Mouse (Mus musculus) urinary bladder, postnatal 36 days (tissue): Measurements from ENCODE around the gene Bbc3.
"Not testable (repeated sequence)": the region's sequence is repeated elsewhere in the genome, so short reads cannot be mapped to it uniquely, and the experiment has no call there.

Experiments
- DNase-seq, 2 experiments: peaks; one replicate each; pipeline ENCODE4 v3.0.0; 2022; ENCODE audit warnings: low spot score in 2 of 2, mixed read lengths in 1 of 2

Bbc3 gene

DNA sequence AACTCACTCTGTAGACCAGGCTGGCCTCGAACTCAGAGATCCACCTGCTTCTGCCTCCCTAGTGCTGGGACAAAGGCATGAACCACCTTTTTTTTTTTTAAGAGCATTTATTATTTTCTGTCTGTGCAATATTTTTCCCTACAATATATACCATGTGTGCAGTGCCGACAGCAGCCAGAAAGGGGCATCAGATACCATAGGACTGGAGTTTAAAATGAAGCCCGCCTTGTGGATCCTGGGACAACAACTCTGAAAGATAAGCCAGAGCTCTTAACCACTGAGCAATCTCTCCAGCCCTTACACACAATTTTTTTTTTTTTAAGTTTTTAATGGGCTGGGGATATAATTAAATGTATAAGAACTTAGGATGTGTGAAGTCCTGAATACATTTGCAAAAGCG is 13.8 kb upstream of the Bbc3 start:
- DNase-seq: no peak

DNA sequence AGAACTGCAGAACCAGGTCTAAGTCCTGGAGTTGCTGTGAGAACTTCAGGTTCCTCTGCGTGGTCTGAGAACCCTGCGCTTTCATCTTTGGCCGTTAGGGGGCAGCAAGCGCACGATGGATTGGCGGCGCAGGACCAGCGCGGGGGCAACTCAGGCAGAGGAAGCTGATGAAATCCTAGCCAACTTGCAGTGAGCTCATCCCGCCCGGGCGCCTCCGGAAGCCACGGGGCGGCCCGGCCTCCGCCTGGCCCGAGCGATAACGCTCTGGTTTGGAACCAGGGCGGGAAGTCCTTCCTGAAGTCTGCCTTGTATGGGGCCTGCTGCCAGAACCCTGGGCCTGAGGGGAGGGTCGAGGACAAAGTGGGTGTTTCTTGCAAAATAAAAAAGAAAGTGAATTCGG is 13.4 kb upstream of the Bbc3 start:
- DNase-seq: peak; percentile 92 to 95

DNA sequence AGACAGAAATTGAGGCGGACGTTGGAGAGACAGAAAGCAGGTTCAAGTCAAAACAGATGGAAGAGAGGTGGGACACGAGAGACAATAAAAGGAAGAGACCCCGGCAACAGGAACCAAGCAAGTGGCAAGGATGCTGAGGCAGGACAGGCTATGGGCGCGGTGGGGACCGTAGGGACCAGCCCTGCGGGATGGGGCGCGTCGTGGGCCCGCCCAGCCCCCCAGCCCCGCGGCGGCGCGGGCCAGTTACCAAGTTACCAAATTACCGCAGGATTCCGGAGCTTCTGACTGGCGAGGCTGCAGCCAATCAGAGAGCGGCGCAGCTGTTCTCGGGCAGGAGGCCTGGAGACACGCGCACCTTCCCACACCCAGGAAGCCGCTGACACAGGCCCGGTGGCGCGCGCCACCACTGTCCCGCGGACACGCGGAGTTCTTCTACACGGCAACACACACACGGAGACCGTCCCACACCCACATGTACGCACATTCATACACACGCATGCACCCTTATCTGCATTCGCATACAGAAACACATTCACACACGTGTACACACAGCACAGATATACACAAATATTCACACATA is 12.8 kb upstream of the Bbc3 start:
- peak; percentile 65 to 75 for DNase-seq

DNA sequence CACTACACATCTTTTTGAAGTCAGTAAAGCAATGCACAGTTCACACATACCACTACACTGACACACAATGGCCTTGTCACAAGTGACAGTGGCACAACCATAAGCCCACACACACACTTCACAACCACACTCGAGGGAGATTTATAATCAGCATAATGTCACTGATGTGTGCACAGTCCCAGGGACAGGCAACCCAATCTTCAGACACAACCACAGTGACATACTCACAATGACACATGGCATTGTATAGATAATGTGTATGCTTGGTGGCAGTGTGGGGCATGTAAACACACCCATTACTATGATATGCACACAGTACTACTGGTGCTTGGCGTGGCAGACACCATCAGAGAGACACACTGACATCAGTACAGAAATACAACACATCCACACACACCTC is 12.0 kb upstream of the Bbc3 start:
- DNase-seq: no peak

DNA sequence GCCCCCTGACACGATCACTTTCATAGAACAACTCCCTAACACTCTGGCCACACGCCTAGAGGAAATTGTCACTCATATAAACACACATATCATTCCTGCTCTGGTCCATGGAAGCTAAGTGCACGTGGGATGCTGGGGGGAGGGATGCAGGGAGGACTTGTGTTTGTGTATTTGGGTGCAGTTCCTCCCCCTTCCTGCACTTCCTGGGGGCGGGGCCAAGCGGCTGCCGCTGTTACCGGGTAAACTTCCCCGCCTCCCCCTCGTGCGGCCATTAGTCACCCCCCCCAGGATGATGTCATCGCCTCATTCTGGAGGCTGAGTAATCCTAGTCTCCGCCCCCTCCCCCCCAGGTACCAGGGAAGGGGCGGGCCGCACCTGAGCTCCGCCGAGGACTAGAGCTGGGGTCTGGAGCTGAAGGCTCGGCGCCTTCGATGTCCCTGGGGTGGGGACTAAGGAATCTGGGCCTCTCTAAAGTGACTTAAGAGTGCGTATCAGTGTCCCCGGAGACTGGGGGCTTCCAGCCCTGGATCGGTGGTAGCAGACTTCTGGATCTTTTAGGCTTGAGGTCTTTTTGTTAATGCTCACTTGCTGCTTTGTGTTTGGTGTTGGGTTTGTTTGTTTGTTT is 11.3 kb upstream of the Bbc3 start:
- DNase-seq: peak; percentile 80 to 87

DNA sequence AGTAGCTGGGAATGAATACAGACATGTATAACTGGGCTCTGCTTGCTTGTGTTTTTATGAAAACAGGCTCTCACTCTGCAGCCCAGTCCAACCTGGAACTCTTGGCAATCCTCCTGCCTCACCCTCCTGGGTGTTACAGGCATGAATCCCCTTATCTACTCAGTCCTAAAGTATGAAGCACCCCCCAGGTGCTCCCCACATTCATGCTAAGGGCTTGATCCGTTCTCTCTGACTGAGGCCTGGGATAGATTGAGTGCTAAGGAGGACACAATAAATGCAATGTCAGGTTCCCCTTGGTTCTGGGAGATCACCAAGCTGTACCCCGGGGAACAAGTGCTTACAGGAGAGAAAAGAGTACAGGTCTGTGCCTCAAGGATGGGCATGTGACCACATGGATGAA is 10.6 kb upstream of the Bbc3 start:
- DNase-seq: no peak

DNA sequence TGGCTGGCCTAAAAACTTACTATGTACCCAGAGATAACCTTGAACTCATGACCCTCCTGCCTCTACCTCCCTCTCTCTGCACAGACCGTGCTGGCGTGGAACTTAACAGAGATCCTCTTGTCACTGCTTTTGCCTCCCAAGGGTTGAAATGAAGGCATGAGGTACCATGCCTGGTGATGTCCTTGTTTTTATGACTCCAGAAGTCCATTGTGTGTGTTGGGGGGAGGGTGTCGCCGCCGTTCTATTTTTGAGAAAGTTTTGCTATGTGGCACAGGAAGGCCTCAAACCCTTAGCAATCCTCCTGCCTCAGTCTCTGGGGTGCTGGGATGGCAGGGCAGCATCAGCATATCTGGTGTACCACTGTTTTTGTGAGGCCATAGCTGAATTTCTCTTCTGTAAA is 9.3 kb upstream of the Bbc3 start:
- DNase-seq: no peak

DNA sequence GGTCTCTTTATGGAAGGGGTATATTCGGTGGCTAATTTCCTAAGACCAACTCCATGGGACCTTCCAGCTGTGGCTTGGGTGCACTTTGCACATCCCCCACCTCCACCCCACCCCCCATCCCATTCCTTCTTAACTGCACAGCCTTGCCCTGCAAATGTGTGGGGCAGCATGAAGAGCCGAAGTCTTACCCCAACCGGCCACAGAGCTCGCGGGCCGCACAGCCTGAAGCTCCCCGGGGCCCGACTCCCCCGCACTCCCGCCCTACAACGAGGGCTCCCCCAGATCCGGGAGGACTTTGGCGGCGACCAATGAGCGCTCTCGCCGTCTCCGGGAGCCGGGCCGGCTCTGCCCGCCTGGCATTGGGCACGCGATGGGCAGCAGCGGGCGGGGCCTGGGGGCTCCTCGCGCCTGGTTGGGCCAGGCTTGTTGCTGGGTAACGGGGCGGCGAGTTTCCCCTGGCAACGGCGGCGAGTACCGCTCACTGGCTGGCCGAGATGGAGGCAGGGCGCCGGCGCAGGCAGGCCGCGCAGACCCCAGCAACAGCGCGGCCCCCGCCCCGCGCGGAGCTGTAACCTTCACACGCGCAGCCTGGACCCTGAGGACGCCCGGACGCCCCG is 8.7 kb upstream of the Bbc3 start:
- DNase-seq: peak; percentile 66 to 84

DNA sequence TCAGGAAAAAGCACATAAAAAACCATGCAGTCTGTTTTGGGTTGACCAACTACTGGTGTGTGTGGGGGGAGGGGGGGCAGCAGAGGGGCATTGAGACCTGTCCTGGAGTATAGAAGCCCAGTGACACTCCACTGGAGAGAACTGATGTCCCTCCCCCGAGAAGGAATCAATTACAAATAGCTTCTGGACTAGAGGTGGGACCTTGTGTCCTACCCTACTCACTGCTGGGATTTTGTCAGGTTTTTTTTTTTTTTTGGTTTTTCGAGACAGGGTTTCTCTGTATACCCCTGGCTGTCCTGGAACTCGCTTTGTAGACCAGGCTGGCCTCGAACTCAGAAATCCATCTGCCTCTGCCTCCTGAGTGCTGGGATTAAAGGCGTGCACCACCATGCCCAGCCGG is 1.1 kb upstream of the Bbc3 start:
- DNase-seq: not testable (repeated sequence)

DNA sequence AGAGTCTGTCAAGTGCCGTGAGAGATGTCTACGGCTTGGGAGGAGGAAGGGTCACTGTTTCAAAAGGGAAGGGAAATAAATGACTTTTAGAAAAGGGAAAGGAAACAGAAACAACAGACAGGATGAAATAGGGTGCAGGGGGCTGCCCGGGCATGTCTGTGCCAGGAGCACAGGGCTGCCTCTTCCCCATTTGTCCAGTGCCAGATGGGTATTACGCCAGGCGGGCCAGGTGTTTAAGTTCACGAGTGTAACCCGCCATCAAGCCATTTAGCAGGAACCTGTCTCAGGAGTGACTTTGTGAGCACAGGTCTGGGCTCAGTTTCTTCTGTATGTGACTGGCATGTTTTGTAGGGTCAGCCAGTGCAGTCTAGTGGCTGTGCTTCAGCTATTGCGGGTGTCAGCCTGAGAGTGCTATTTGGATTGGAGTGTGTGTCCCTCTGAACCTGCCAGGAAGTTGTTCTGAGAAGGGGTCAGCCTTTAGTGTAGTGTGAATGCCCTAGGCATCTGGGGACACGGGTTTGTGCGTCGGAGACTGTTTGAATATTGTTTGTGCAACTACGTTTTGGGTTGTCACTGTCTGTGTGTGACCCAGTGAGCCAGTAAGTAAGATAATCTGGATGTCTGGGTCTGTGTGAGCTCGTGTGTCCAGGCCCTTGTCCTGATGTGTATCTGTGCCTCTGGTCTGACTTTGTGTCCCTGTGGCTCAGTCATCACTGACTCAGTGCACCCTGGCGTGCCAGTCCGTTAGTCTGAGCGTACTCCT is 543 bp downstream of the Bbc3 start:
- DNase-seq: peak in 1 of 2 experiments; percentile 30

DNA sequence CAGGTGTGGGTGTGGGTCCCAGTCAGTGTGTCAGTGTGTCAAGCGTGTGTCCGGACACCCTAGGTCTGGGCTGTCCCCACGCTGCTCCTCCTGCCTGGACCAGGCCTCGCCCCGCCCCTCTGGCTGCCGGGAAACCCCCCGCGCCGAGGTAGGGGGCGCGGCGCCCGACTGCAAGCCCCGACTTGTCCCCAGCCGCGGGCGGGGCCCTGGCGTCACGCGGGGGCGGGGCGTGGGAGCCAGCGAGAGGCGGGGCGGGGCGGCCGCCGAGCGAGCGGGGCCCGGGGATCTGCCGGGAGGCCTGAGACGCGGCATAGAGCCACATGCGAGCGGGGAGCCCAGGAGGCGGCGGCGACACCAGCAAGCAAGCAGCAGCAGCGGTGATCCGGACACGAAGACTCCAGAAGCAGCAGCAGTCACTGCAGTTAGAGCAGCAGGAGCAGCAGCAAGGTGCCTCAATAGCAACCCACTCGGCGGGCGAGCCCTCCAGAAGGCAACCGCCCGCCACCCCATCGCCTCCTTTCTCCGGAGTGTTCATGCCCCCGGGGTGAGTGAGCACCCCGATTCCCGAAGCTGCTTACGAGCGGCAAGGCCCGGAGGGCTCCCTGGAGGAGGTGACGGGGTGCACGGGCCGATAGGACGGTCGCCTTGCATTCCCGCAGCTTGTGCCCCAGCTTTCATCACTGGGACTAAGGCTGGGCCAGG is 1.3 kb downstream of the Bbc3 start:
- peak; percentile 87 to 89 for DNase-seq

DNA sequence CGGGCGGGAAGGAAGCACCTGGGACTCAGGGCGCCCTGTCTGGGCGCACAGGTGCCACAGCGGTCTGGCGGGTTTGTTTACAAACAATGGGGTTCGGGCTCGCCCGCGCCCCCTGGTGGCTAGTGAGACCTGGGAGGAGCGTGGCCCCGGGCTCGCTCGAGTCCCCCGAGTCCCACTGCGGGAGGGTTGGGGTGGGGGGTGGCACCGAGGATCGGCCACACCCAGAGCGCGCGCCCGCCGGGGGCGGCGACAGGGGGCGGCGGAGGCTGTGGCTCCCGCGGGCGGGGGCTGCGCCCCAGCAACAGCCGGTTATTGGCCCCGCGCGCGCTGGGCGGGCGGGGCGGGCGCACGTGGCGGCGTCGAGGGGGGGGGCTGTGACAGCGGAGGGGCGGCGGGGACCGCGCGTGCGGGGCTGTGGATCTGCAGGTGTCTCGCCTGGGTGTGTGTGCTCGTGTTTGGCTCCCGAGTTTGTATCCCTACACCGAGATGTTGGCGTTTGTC is 1.9 kb downstream of the Bbc3 start:
- peak; percentile 77 to 86 for DNase-seq

DNA sequence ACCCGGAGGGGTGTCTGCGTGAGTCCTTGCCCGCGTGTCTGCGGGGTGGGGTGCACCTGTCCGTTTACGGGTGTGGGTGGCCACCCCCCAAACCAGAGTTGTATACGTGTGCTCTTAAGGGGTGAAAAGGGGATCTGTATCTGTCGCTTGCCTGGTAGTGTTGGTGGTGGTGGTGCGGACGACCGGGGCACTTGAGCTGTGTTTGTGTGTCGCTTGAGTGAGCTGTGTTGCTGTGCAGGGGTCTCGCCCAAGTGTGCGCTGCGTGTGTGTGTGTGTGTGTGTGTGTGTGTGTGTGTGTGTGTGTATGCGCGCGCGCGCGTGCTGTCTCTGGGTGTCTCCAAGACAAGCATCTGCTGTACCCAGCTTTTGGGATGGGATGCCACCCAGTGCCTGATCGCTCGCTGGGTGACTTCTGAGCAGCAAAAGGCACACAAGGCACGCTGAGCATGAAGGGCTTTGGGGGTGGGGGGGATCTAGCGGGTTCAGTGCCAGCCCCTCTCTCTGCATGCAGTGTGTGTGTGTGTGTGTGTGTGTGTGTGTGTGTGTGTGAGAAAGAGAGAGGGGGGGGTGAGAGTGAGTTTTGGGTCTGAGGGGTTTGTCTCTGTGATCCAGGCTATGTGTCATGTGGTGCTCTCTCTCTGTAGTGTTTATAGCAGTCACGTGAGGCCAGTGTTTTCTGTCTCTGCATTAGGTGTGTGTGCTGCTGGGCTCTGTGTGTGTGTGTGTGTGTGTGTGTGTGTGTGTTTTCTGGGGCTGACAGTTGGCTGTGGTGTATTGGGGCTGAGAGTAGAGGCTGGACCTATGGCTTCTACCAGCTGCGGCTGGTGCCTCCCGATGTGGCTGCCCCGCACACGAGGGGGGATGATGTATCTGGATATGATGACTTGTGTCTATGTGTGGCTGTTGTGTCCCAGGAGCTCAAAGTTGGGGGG is 2.6 kb downstream of the Bbc3 start:
- peak; percentile 20 to 31 for DNase-seq

DNA sequence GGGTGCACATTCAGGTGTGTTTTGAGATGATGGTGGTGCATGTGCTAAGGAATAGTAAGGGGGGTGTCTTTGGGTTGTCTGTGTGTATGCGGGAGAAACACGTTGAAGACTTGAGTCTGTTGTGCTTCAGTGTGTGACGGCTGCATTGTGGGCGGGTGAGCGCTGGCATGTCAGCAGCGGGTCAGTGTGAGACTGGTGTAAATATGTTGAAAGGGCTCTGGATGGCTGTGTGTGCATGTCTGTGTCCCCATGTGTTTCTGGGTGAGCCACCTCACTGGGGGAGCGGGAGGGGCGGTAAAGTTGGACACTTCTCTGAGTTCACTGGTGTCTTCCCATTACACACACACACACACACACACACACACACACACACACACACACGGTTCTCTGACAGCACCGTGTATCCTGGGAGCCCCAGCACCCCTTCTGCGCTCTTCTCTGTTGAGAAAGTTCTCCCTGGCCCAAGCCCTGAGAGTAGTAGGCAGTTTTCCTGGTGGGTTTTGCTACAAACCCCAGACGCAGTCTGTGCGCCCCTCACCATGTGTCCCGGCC is 3.3 kb downstream of the Bbc3 start:
- DNase-seq: peak; percentile 21

DNA sequence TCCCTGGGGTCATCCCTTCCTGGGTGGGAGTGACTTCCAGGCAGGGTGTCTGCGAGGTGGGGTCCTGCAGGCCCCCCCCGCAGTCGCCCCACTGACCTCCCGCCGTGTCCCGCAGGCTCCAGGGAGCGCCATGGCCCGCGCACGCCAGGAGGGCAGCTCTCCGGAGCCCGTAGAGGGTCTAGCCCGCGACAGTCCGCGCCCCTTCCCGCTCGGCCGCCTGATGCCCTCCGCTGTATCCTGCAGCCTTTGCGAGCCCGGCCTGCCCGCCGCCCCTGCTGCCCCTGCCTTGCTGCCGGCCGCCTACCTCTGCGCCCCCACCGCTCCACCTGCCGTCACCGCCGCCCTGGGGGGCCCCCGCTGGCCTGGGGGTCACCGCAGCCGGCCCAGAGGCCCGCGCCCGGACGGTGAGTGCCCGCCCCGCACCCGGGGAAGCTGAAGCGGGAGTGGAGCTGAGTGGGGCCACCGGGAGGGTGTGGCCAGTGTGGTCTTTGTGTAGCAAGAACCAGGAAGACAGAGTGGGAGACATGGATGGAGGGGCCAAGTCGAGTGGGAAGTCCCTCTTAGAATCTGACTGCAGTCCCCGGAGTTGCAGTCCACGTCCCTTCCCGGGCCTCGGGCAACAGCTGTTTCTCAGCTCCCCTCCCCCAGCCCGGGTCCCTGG is 3.9 kb downstream of the Bbc3 start:
- DNase-seq: peak; percentile 49 to 50

DNA sequence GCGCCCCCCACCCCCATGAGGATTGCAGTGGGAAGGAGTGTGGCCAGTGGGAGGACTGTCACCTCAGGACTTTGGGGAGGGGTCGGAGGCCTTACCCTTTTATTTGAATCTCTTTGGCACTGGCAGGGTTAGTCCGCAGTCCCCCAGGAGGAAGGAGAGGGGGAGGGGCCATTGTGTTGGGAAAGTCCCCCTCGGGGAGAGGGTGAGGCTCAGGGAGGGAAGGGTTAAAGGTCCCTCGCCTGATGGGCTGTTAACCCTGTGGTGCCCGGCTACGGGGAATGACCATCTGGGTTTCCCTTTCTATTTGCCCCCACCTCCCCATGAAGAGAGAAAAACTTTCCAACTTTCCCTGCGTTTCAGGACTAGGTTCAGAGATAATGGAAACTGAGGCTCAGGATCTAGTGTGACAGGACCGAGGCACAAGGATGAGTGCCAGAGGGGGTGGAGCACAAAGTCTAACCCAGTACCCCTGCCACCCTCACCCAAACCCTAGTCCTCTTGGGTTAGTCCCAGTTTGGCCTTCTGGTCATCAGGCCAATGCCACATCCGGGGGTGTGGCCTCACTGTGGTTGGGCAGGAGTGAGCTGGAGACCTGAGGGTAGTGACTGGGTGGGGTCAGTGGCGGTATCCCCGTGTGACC is 4.6 kb downstream of the Bbc3 start:
- DNase-seq: peak; percentile 65 to 78

DNA sequence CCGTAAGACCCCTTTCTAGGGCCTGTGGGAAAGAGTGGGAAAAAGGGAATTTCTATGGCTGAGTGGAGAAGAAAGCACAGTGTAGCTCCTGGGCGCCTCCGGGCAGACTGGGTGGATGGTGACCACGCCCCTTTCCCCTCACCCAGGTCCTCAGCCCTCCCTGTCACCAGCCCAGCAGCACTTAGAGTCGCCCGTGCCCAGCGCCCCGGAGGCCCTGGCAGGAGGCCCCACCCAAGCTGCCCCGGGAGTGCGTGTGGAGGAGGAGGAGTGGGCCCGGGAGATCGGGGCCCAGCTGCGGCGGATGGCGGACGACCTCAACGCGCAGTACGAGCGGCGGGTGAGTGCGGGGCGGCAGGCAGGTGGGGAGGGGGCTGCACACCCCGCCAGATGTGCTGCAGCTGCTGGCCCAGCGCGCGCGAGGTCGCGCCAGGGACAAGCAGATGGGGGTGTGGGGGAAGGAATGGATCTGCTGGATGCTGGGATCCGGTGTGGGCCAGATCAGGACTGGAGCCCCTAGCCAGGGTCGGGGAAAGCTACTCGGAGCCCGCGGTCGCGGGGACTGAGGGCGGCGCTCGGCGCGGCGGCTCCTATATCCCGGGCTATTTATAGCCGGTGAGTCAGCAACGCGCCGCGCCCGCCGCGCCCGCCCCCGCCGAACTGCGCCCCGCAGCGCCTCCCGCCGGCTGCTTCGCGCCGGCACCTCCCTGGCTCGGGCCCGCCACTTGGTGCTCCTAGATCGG is 5.5 kb downstream of the Bbc3 start:
- peak; percentile 73 to 83 for DNase-seq

DNA sequence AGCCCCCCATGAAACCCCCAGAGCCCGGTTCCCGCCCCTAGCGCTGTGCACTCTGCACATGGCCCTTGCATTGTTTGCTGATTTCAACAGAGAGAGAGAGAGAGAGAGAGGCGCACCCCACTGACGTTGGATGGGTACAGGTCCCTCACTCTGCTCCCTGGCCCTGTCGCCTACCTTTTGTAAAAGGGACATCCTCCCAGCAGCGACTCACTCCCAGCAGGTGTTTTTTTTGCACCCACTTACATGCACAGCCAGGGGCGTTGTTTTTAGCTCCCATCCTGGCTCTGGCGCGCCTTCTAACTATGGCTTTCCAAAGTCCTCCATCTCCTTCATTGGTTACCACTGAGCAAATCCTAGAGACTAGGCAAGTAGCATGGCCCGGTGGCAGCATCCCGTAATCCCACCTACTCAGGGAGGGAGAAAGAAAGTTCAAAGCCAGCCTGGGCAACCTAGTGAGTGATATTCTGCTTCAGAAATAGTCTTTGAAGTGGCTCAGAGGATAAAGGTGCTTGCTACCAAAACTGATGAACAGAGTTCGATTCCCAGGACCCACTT is 6.1 kb downstream of the Bbc3 start:
- DNase-seq: no peak
